Mouse (Mus musculus) limb, embryonic 14.5 days (tissue): Measurements from ENCODE around the gene Pik3r1. TPM values are rescaled to one million over a fixed set of nuclear protein-coding genes. Genes with fewer than 3 reads are reported as not detected.

Experiments used
- ATAC-seq: fragments of 200-750 bp; cut with Nextera tagmentation; 2 replicates; pipeline ENCODE4 v1.8.0; 2017; ENCODE audit warnings: low read depth, moderate number of reproducible peaks, moderate TSS enrichment; ENCODE audit not compliant: low FRiP score
- DNase-seq: peaks from one replicate; pipeline ENCODE4 v3.0.0-alpha.2; 2015; ENCODE audit warnings: low spot score
- H3K27ac ChIP-seq: fragments of 300-500 bp; sonication (generic); replicated peaks from 2 replicates; pipeline ENCODE4 v1.5.1; 2014; ENCODE audit warnings: low read depth, mild to moderate bottlenecking, low read length, moderate library complexity, mixed read lengths
- H3K27me3 ChIP-seq: fragments of 300-500 bp; sonication (generic); 2 replicates; pipeline ENCODE4 v1.6.1; 2014; ENCODE audit warnings: low read length, mixed read lengths; ENCODE audit not compliant: control insufficient read depth, insufficient read depth
- H3K36me3 ChIP-seq: fragments of 300-500 bp; sonication (generic); 2 replicates; pipeline ENCODE4 v1.6.1; 2014; ENCODE audit warnings: mild to moderate bottlenecking, low read length, moderate library complexity, mixed read lengths; ENCODE audit not compliant: control insufficient read depth, insufficient read depth
- H3K4me1 ChIP-seq: fragments of 300-500 bp; sonication (generic); 2 replicates; pipeline ENCODE4 v1.6.1; 2014; ENCODE audit warnings: antibody characterized with exemption, low read length, mixed read lengths; ENCODE audit not compliant: control insufficient read depth, insufficient read depth
- H3K4me2 ChIP-seq: fragments of 300-500 bp; sonication (generic); replicated peaks from 2 replicates; pipeline ENCODE4 v1.6.1; 2014; ENCODE audit warnings: low read depth, mild to moderate bottlenecking, low read length, moderate library complexity; ENCODE audit not compliant: severe bottlenecking
- H3K4me3 ChIP-seq: fragments of 300-500 bp; sonication (generic); replicated peaks from 2 replicates; pipeline ENCODE4 v1.5.1; 2014; ENCODE audit warnings: low read length
- H3K9ac ChIP-seq: fragments of 300-500 bp; sonication (generic); 2 replicates; pipeline ENCODE4 v1.6.1; 2014; ENCODE audit warnings: mild to moderate bottlenecking, low read depth, low read length, moderate library complexity; ENCODE audit not compliant: severe bottlenecking
- H3K9me3 ChIP-seq: fragments of 300-500 bp; sonication (generic); 2 replicates; pipeline ENCODE4 v1.6.1; 2016; ENCODE audit warnings: low read length; ENCODE audit not compliant: control insufficient read depth
- POLR2A ChIP-seq: fragments of 200-500 bp; IDR thresholded peaks from 2 replicates; pipeline ENCODE4 v1.8.0; 2012; ENCODE audit warnings: inconsistent platforms, mild to moderate bottlenecking, moderate library complexity, borderline replicate concordance; ENCODE audit not compliant: insufficient read depth, insufficient read length; ENCODE audit errors: extremely low read depth
- WGBS: fragments of 180-500 bp; shearing (Covaris S2); extraction: QIAGEN DNeasy Blood & Tissue Kit; methylation state at CpG from one replicate; pipeline ENCODE4 v1.1.7; 2014; 5-methylcytosine and 5-hydroxymethylcytosine counted together
- polyA plus RNA-seq, 2 experiments: library from polyadenylated mRNA; depleted of rRNA in 1 of 2; stranded (reverse) in 1 of 2; unstranded in 1 of 2; fragments of >200 nt; fragmentation: Nextera tagmentation in 1 of 2; extraction: Ambion mirVana in 1 of 2; gene quantifications; 2 replicates each; pipeline versions ENCODE4 v1.2.1 to v1.2.3; 2012 to 2014

The Pik3r1 gene
- polyA plus RNA-seq (2012; rRNA removed) (26.7 and 29.2 TPM in 2 replicates), polyA plus RNA-seq (2014; fragmentation: Nextera tagmentation; extraction: Ambion mirVana) (58.5 and 62.2 TPM in 2 replicates)

DNA sequence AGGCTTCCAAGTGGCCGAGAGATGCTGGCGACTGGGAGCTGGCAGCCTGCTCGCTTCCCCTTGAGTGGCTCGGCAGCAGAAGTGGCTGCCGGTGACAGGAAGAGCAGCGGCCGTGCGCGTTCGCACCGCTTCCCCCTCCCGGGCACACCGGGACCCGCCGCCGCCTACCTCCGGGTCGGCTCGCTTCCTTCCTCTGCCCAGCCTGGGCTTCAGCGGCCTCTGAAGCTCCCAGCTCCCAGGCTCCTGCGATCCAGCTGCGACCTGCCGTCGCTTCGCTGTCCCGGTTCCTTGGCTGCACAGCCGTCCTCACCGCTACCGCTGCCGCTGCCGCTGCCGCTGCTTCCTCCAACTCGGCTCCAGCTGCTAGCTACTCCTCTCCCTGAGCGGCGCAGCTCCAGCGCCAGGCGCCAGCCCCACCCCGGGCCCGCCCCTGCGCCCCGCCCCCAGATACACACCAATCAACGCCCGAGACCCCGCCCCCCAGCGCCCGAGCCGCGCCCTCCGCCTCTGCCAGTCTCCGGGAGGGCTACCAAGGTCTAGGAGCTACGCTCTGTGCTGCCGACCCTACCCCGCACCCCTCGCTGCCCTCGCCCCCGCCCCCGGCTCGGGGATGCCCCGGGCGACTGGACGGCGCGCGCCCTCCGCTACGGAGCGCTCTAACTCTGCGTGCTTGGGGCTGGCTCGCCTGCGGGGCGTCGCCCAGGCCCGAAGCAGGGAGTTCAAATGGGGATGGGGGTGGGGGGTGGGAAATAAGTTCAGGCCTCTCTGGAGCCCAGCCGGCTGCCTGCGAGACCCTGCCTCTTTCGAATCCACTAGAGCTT is at the start of gene Pik3r1:
Pik3r1 (minus strand) TSS at position 409 of the 821 bp plus-strand sequence.
- 1% methylated on average over 67 of the region's 76 CpGs for WGBS
- peak within 1 kb of the TSS; percentile 93 for H3K4me3 ChIP-seq
- H3K27ac ChIP-seq, result peak within 1 kb of the TSS; percentile 89
- H3K9me3 ChIP-seq, result no peaks in the 10 kb centered on the region
- no peaks in the 10 kb centered on the region for H3K36me3 ChIP-seq
- peak; percentile 93 for DNase-seq
- H3K27me3 ChIP-seq, result no peaks in the 10 kb centered on the region
- peaks cover 20% of the 10 kb centered on the region for H3K4me1 ChIP-seq
- TF ChIP-seq POLR2A, result peak; percentile 89; the same call in 1 of the 2 replicates
- peak; percentile 96 for ATAC-seq
- peak within 1 kb of the TSS; percentile 84 for H3K9ac ChIP-seq
- peak within 1 kb of the TSS; percentile 79 for H3K4me2 ChIP-seq

DNA sequence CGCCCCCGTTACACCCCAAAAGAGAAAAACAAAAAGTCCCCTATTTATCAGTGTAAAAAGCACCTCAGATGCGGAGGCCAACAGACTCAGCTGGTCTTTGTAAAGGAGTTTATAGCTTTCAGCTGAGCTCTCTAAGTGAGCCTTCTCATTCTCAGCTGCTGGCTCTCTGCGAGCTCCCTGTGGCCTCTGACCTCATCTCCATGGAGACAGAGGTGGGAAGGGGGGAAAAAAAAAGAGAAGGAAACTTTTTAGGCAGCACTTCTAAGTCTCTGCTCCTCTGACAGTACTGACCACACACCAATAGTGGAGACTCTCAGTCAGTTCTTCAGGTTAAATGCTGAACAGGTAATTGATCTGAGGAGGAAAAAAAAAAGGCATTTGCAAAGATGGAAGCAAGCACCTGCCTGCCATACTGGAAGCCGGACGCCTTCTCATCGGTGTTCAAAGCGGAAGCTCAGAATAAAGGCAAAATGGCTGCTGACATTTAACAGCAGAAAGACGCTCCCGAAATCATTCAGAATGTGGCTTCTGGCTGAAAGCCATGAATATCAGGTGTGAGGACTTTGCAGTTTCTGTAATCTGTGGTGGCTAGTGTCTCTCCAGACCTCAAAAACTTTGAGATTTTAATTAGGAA is 45.4 kb upstream of the Pik3r1 start:
- Histone ChIP-seq H3K9me3 (no peaks in the 10 kb centered on the region), H3K27me3 (no peaks in the 10 kb centered on the region), H3K4me1 (peaks cover 9% of the 10 kb centered on the region), H3K36me3 (no peaks in the 10 kb centered on the region), H3K4me2 (0 out of 2 replicates have a peak overlapping the region, but pooled peaks have one; percentile 13), H3K27ac (no peak overlapping the region), H3K9ac (no peak overlapping the region), H3K4me3 (no peak overlapping the region)
- peak; percentile 47; the same call in 1 of the 2 replicates for ATAC-seq
- TF ChIP-seq POLR2A, result no peak
- DNase-seq, result peak; percentile 64
- 26% methylated on average over 10 of the region's 10 CpGs for WGBS

DNA sequence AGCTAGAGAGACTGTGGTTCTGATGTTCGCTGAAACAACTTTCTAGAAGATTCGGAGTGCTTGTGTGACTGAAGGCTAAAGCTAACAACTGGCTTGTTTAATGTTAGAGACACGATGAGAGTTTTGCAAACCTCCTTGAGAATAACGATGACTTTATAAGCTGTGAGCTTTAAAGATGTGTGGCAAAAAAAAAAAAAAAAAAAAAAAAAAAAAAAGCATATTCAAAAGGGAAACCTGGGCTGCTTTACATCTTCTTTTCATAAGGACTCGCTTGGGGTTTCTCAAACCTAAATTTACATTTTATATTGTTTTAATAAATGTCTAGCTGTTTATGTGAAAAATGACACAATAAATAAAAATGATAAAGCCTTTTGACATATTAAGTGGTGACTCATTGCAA is 44.3 kb upstream of the Pik3r1 start:
- no peaks in the 10 kb centered on the region for H3K36me3 ChIP-seq
- peaks cover 9% of the 10 kb centered on the region for H3K4me1 ChIP-seq
- no peaks in the 10 kb centered on the region for H3K27me3 ChIP-seq
- DNase-seq, result no peak
- no peak overlapping the region for H3K4me2 ChIP-seq
- whole genome bisulfite sequencing, result 48% methylated on average over 5 of the region's 5 CpGs
- no peak for ATAC-seq
- TF ChIP-seq POLR2A, result no peak
- H3K9me3 ChIP-seq, result no peaks in the 10 kb centered on the region
- H3K4me3 ChIP-seq, result no peak overlapping the region
- no peak overlapping the region for H3K9ac ChIP-seq
- H3K27ac ChIP-seq, result no peak overlapping the region

DNA sequence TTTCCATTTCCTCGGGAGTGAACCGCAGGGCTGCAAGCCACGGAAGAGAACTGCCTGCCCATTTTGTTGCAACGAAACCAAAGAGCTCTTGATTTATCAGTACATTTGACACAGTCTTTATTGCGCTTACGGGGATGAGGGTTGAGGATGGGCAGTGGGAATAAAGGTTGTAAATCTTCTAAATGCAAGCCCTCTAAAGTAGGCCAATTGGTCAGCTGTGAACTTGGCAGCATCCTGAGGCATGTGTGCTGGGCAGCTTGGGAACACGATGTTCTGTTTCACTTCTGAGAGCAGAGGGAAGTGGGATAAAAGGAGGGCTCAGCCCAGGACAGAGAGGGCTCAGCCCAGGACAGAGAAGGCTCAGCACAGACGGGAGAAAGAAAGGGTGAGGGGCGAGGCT is 43.9 kb upstream of the Pik3r1 start:
- Histone ChIP-seq H3K27me3 (no peaks in the 10 kb centered on the region), H3K4me3 (no peak overlapping the region), H3K9me3 (no peaks in the 10 kb centered on the region), H3K4me1 (peaks cover 9% of the 10 kb centered on the region), H3K9ac (no peak overlapping the region), H3K27ac (no peak overlapping the region), H3K36me3 (no peaks in the 10 kb centered on the region), H3K4me2 (peak overlapping the region; percentile 20; the same call in 1 of the 2 replicates)
- no peak for TF ChIP-seq POLR2A
- WGBS, result 23% methylated on average over 9 of the region's 9 CpGs
- ATAC-seq (no peak), DNase-seq (no peak)

DNA sequence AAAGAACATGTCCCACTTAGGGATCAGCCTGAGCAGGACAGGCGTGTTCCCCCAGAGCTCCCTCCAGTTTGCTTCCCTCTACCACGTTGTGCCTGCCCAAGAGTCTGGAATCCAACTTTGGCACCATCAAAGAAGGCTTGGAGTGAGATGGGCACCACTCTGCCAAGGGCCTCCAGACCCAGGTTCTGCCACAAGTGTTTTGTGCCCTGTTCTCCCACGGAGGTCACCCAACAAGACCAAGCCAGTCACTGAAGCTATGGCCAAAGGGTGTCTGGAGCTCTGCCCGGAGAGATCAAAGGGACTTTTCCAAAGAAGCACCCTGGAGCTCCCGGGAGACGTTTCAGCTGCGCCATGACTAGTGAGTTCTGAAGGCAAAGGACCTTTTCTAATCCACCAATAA is 42.6 kb upstream of the Pik3r1 start:
- no peak overlapping the region for H3K9ac ChIP-seq
- no peak overlapping the region for H3K4me2 ChIP-seq
- H3K36me3 ChIP-seq, result no peaks in the 10 kb centered on the region
- no peaks in the 10 kb centered on the region for H3K27me3 ChIP-seq
- ATAC-seq (no peak), DNase-seq (no peak)
- TF ChIP-seq POLR2A, result no peak
- H3K4me1 ChIP-seq, result peaks cover 9% of the 10 kb centered on the region
- no peaks in the 10 kb centered on the region for H3K9me3 ChIP-seq
- 72% methylated on average over 7 of the region's 7 CpGs for WGBS
- H3K27ac ChIP-seq, result no peak overlapping the region
- H3K4me3 ChIP-seq, result no peak overlapping the region
